Comparison of ENCODE assay signal across 14 mouse cellular contexts in genomic region chr6:72292972-72293651, GRCm38 (mm10). TPM values are rescaled to one million over a fixed set of nuclear protein-coding genes. Genes with fewer than 3 reads are reported as not detected.
DNase-seq lines count a peak whose midpoint lies in the region; ATAC-seq lines count a peak whose summit lies in the region.
"Had no signal": no experiment of that assay in that cellular context is flagged by ENCODE, and none has a peak within 500 bp of the region (broad histone marks: within the 10 kb centered on the region; RNA-seq: fewer than 3 reads in every experiment).

No protein-coding gene starts in this region.

- no peaks in the 10 kb centered on the region; the same call in 1 of the 2 replicates for H3K4me1 ChIP-seq in liver, embryonic 16.5 days (ENCODE audit: control insufficient read depth, low read depth, low read length)
- H3K4me1 ChIP-seq in forebrain, embryonic 11.5 days (replicated peaks; ENCODE audit: control insufficient read depth, insufficient read depth, low read length) = no peaks in the 10 kb centered on the region

- H3K27ac ChIP-seq in liver, embryonic 16.5 days (ENCODE audit: low read length) = peak overlapping the region; percentile 83
- no peak overlapping the region for H3K27ac ChIP-seq in forebrain, embryonic 11.5 days (ENCODE audit: low read depth, low read length)

- no peaks in the 10 kb centered on the region for H3K36me3 ChIP-seq in liver, embryonic 16.5 days (ENCODE audit: control insufficient read depth, insufficient read depth)
- H3K36me3 ChIP-seq in forebrain, embryonic 11.5 days (ENCODE audit: control insufficient read depth, insufficient read depth, low read length) = no peaks in the 10 kb centered on the region

- H3K4me3 ChIP-seq in liver, embryonic 16.5 days (ENCODE audit: low read depth, low read length) = no peak overlapping the region
- H3K4me3 ChIP-seq in forebrain, embryonic 11.5 days (ENCODE audit: low read depth, low read length) = no peak overlapping the region
- H3K4me3 ChIP-seq: myocyte had no signal

- H3K27me3 ChIP-seq in liver, embryonic 16.5 days (ENCODE audit: control insufficient read depth, insufficient read depth, low read depth, low read length) = peaks cover 2% of the 10 kb centered on the region; the same call in 1 of the 2 replicates
- no peaks in the 10 kb centered on the region for H3K27me3 ChIP-seq in forebrain, embryonic 11.5 days (ENCODE audit: control insufficient read depth, insufficient read depth, low read length)

- WGBS in liver, embryonic 16.5 days (ENCODE audit: insufficient replicate concordance) = 22% methylated on average over 12 of the region's 12 CpGs
- WGBS in forebrain, embryonic 11.5 days = 82% methylated on average over 12 of the region's 12 CpGs

- H3K9ac ChIP-seq in liver, embryonic 16.5 days (ENCODE audit: low read depth, low read length) = 0 out of 2 replicates have a peak overlapping the region, but pooled peaks have one; percentile 21
- no peak overlapping the region for H3K9ac ChIP-seq in forebrain, embryonic 11.5 days (ENCODE audit: low read length)

- no peaks in the 10 kb centered on the region for H3K9me3 ChIP-seq in liver, embryonic 16.5 days (replicated peaks; ENCODE audit: control insufficient read depth, low read length)
- no peaks in the 10 kb centered on the region for H3K9me3 ChIP-seq in forebrain, embryonic 11.5 days (ENCODE audit: control insufficient read depth, low read length)

- peak; percentile 82 for ATAC-seq in liver, embryonic 16.5 days (ENCODE audit: low read depth)
- no peak for ATAC-seq in forebrain, embryonic 11.5 days (replicated peaks; ENCODE audit: low FRiP score)
- ATAC-seq: inflammation-experienced regulatory T-cells, adult 6 months had no signal

- DNase-seq in urinary bladder, postnatal 25 days (ENCODE audit: low spot score) = peak; percentile 31
- DNase-seq in urinary bladder, postnatal 4 days (ENCODE audit: low spot score in 2 of 2) = no peak
- peak; percentile 60 to 66 for DNase-seq in kidney, adult 8-10 months
- no peak for DNase-seq in forebrain, embryonic 11.5 days (ENCODE audit: low spot score)
- DNase-seq in spleen, adult 12 weeks (ENCODE audit: low spot score) = no peak
- no peak for DNase-seq in right cerebral cortex, adult 18-20 months
- DNase-seq: adrenal gland, postnatal 36 days; cerebellum, adult 8-10 months had no signal

- no peak overlapping the region for H3K4me2 ChIP-seq in liver, embryonic 16.5 days (ENCODE audit: low read depth, low read length)
- no peak overlapping the region for H3K4me2 ChIP-seq in forebrain, embryonic 11.5 days (ENCODE audit: low read depth, low read length, severe bottlenecking)

RNA-seq across cellular contexts. Expression of gene Sftpb, which starts 11.3 kb away (rescaled TPM):
- not detected in 2 replicates for polyA plus RNA-seq in liver, embryonic 16.5 days (2015; fragmentation: Nextera tagmentation; extraction: Ambion mirVana)
- not detected in 2 replicates for polyA plus RNA-seq in forebrain, embryonic 11.5 days (2014; fragmentation: Nextera tagmentation; extraction: Ambion mirVana)
- polyA plus RNA-seq: embryonic facial prominence, embryonic 14.5 days; inflammation-experienced regulatory T-cells, adult 6 months; limb, embryonic 14.5 days; myocyte; thymus, postnatal 0 days had no signal

RNA-seq across cellular contexts. Expression of gene Usp39, which starts 51.9 kb away (rescaled TPM):
- polyA plus RNA-seq in liver, embryonic 16.5 days (2015; fragmentation: Nextera tagmentation; extraction: Ambion mirVana) = 32.6 and 33.2 TPM in 2 replicates
- polyA plus RNA-seq in forebrain, embryonic 11.5 days (2014; fragmentation: Nextera tagmentation; extraction: Ambion mirVana) = 109 and 113 TPM in 2 replicates

RNA-seq across cellular contexts. Expression of gene 0610030E20Rik, which starts 54.0 kb away (rescaled TPM):
- polyA plus RNA-seq in liver, embryonic 16.5 days (2015; fragmentation: Nextera tagmentation; extraction: Ambion mirVana) = 11.8 and 14.1 TPM in 2 replicates
- polyA plus RNA-seq in forebrain, embryonic 11.5 days (2014; fragmentation: Nextera tagmentation; extraction: Ambion mirVana) = 21.4 and 21.5 TPM in 2 replicates

RNA-seq across cellular contexts. Expression of gene Atoh8, which starts 57.7 kb away (rescaled TPM):
- polyA plus RNA-seq in liver, embryonic 16.5 days (2015; fragmentation: Nextera tagmentation; extraction: Ambion mirVana) = 0.90 and 0.92 TPM in 2 replicates
- 10.8 and 11.8 TPM in 2 replicates for polyA plus RNA-seq in forebrain, embryonic 11.5 days (2014; fragmentation: Nextera tagmentation; extraction: Ambion mirVana)
- polyA plus RNA-seq: inflammation-experienced regulatory T-cells, adult 6 months had no signal

Comparison
In these comparisons a context has a peak if more than half of its experiments do, and no peak if none do; other contexts are left out.
1. DNase-seq: peak in urinary bladder, postnatal 25 days (single experiment) and kidney, adult 8-10 months (2 of 2); none in urinary bladder, postnatal 4 days (0 of 2), forebrain, embryonic 11.5 days (single experiment), spleen, adult 12 weeks (single experiment) and right cerebral cortex, adult 18-20 months (single experiment).